Mouse (Mus musculus): Measurements from ENCODE around the gene Etv4. TPM values are rescaled to one million over a fixed set of nuclear protein-coding genes. Genes with fewer than 3 reads are reported as not detected.
A peak's percentile ranks its signal among the peaks of the same experiment; 100 is the strongest.

Etv4 gene
- polyA plus RNA-seq, 1 experiment from 2014 or later: 4.6 TPM

- ATAC-seq (ENCODE audit: low FRiP score) (no peak), DNase-seq (ENCODE audit: low spot score, missing footprints) (no peak)
- Histone ChIP-seq H3K27ac (ENCODE audit: low read depth, low read length) (no peak overlapping the region), H3K27me3 (ENCODE audit: control insufficient read depth, insufficient read depth, low read length) (no peaks in the 10 kb centered on the region), H3K4me3 (ENCODE audit: low read depth, low read length) (no peak overlapping the region), H3K4me1 (ENCODE audit: control insufficient read depth, insufficient read depth, low read length) (no peaks in the 10 kb centered on the region), H3K4me2 (no peak overlapping the region), H3K9ac (ENCODE audit: low read length) (no peak overlapping the region), H3K9me3 (ENCODE audit: control insufficient read depth, low read length) (no peaks in the 10 kb centered on the region), H3K36me3 (ENCODE audit: control insufficient read depth, insufficient read depth, low read length) (no peaks in the 10 kb centered on the region)
- WGBS: 41% methylated on average over 8 of the region's 8 CpGs
Observed at GRCm38 (mm10) chr11:101798083-101798482, 12.9 kb upstream of the Etv4 start.

- no peaks in the 10 kb centered on the region for H3K36me3 ChIP-seq (ENCODE audit: control insufficient read depth, insufficient read depth, low read length)
- no peaks in the 10 kb centered on the region for H3K27me3 ChIP-seq (ENCODE audit: control insufficient read depth, insufficient read depth, low read length)
- H3K27ac ChIP-seq (ENCODE audit: low read depth, low read length): no peak overlapping the region
- no peaks in the 10 kb centered on the region for H3K9me3 ChIP-seq (ENCODE audit: control insufficient read depth, low read length)
- DNase-seq (ENCODE audit: low spot score, missing footprints) (no peak), ATAC-seq (ENCODE audit: low FRiP score) (no peak)
- no peak overlapping the region for H3K4me2 ChIP-seq
- 88% methylated on average over 2 of the region's 2 CpGs for WGBS
- H3K9ac ChIP-seq (ENCODE audit: low read length): no peak overlapping the region
- no peaks in the 10 kb centered on the region for H3K4me1 ChIP-seq (ENCODE audit: control insufficient read depth, insufficient read depth, low read length)
- no peak overlapping the region for H3K4me3 ChIP-seq (ENCODE audit: low read depth, low read length)
Observed at GRCm38 (mm10) chr11:101797355-101797754, 12.2 kb upstream of the Etv4 start.

- WGBS: 51% methylated on average over 19 of the region's 19 CpGs
- no peaks in the 10 kb centered on the region for H3K9me3 ChIP-seq (ENCODE audit: control insufficient read depth, low read length)
- H3K27me3 ChIP-seq (ENCODE audit: control insufficient read depth, insufficient read depth, low read length): peaks cover 18% of the 10 kb centered on the region
- 0 out of 2 replicates have a peak overlapping the region, but pooled peaks have one; percentile 5 for H3K9ac ChIP-seq (ENCODE audit: low read length)
- no peak overlapping the region; the same call in 1 of the 2 replicates for H3K27ac ChIP-seq (ENCODE audit: low read depth, low read length)
- peaks cover 6% of the 10 kb centered on the region for H3K4me1 ChIP-seq (ENCODE audit: control insufficient read depth, insufficient read depth, low read length)
- DNase-seq (ENCODE audit: low spot score, missing footprints) (no peak), ATAC-seq (ENCODE audit: low FRiP score) (no peak)
- H3K4me2 ChIP-seq: no peak overlapping the region
- no peak overlapping the region for H3K4me3 ChIP-seq (ENCODE audit: low read depth, low read length)
- no peaks in the 10 kb centered on the region for H3K36me3 ChIP-seq (ENCODE audit: control insufficient read depth, insufficient read depth, low read length)
Observed at GRCm38 (mm10) chr11:101790811-101791526, 5.8 kb upstream of the Etv4 start.

- H3K9me3 ChIP-seq (ENCODE audit: control insufficient read depth, low read length): no peaks in the 10 kb centered on the region
- no peak overlapping the region for H3K4me2 ChIP-seq
- DNase-seq (ENCODE audit: low spot score, missing footprints) (no peak), ATAC-seq (ENCODE audit: low FRiP score) (no peak)
- 50% methylated on average over 1 of the region's 1 CpGs for WGBS
- peaks cover 50% of the 10 kb centered on the region for H3K27me3 ChIP-seq (ENCODE audit: control insufficient read depth, insufficient read depth, low read length)
- no peak overlapping the region for H3K4me3 ChIP-seq (ENCODE audit: low read depth, low read length)
- no peak overlapping the region for H3K27ac ChIP-seq (ENCODE audit: low read depth, low read length)
- H3K4me1 ChIP-seq (ENCODE audit: control insufficient read depth, insufficient read depth, low read length): peaks cover 13% of the 10 kb centered on the region
- no peaks in the 10 kb centered on the region for H3K36me3 ChIP-seq (ENCODE audit: control insufficient read depth, insufficient read depth, low read length)
- H3K9ac ChIP-seq (ENCODE audit: low read length): no peak overlapping the region
Observed at GRCm38 (mm10) chr11:101787432-101787831, 2.3 kb upstream of the Etv4 start.

- H3K9me3 ChIP-seq (ENCODE audit: control insufficient read depth, low read length): no peaks in the 10 kb centered on the region
- peaks cover 57% of the 10 kb centered on the region for H3K27me3 ChIP-seq (ENCODE audit: control insufficient read depth, insufficient read depth, low read length)
- H3K9ac ChIP-seq (ENCODE audit: low read length): no peak overlapping the region
- DNase-seq (ENCODE audit: low spot score, missing footprints): no peak
- no peak for ATAC-seq (ENCODE audit: low FRiP score)
- H3K4me1 ChIP-seq (ENCODE audit: control insufficient read depth, insufficient read depth, low read length): peaks cover 13% of the 10 kb centered on the region
- WGBS: 63% methylated on average over 7 of the region's 7 CpGs
- no peaks in the 10 kb centered on the region for H3K36me3 ChIP-seq (ENCODE audit: control insufficient read depth, insufficient read depth, low read length)
- H3K4me3 ChIP-seq (ENCODE audit: low read depth, low read length): no peak overlapping the region
- H3K4me2 ChIP-seq: no peak overlapping the region
- no peak overlapping the region for H3K27ac ChIP-seq (ENCODE audit: low read depth, low read length)
Observed at GRCm38 (mm10) chr11:101786651-101787050, 1.5 kb upstream of the Etv4 start.

GRCm38 (mm10) chr11:101785852-101786205 lies 658 bp upstream of the Etv4 start:
- ATAC-seq (ENCODE audit: low FRiP score) (no peak), DNase-seq (ENCODE audit: low spot score, missing footprints) (no peak)
- Histone ChIP-seq H3K27ac (ENCODE audit: low read depth, low read length) (no peak overlapping the region), H3K9ac (ENCODE audit: low read length) (no peak overlapping the region), H3K36me3 (ENCODE audit: control insufficient read depth, insufficient read depth, low read length) (no peaks in the 10 kb centered on the region), H3K4me1 (ENCODE audit: control insufficient read depth, insufficient read depth, low read length) (peaks cover 12% of the 10 kb centered on the region), H3K9me3 (ENCODE audit: control insufficient read depth, low read length) (no peaks in the 10 kb centered on the region), H3K4me2 (peak overlapping the region; percentile 36), H3K4me3 (ENCODE audit: low read depth, low read length) (peak overlapping the region; percentile 14; the same call in 1 of the 2 replicates), H3K27me3 (ENCODE audit: control insufficient read depth, insufficient read depth, low read length) (peaks cover 62% of the 10 kb centered on the region)
- 5% methylated on average over 7 of the region's 7 CpGs for WGBS

GRCm38 (mm10) chr11:101784488-101785142 lies 556 bp downstream of the Etv4 start:
- ATAC-seq (ENCODE audit: low FRiP score): peak; percentile 71
- 0 out of 2 replicates have a peak overlapping the region, but pooled peaks have one; percentile 1 for H3K27ac ChIP-seq (ENCODE audit: low read depth, low read length)

GRCm38 (mm10) chr11:101784072-101784471 lies 1.1 kb downstream of the Etv4 start:
- no peaks in the 10 kb centered on the region for H3K9me3 ChIP-seq (ENCODE audit: control insufficient read depth, low read length)
- H3K9ac ChIP-seq (ENCODE audit: low read length): peak overlapping the region; percentile 58
- peak; percentile 90 for DNase-seq (ENCODE audit: low spot score, missing footprints)
- H3K4me2 ChIP-seq: peak overlapping the region; percentile 80
- no peaks in the 10 kb centered on the region for H3K36me3 ChIP-seq (ENCODE audit: control insufficient read depth, insufficient read depth, low read length)
- peak overlapping the region; percentile 34 for H3K4me3 ChIP-seq (ENCODE audit: low read depth, low read length)
- no peak overlapping the region for H3K27ac ChIP-seq (ENCODE audit: low read depth, low read length)
- peak; percentile 25; the same call in 1 of the 2 replicates for ATAC-seq (ENCODE audit: low FRiP score)
- 2% methylated on average over 14 of the region's 19 CpGs for WGBS
- H3K4me1 ChIP-seq (ENCODE audit: control insufficient read depth, insufficient read depth, low read length): peaks cover 7% of the 10 kb centered on the region
- peaks cover 62% of the 10 kb centered on the region for H3K27me3 ChIP-seq (ENCODE audit: control insufficient read depth, insufficient read depth, low read length)

More at GRCm38 (mm10) chr11:101784488-101785142, 556 bp downstream of the Etv4 start:
- Histone ChIP-seq H3K9me3 (ENCODE audit: control insufficient read depth, low read length) (no peaks in the 10 kb centered on the region), H3K4me3 (ENCODE audit: low read depth, low read length) (peak overlapping the region; percentile 34), H3K36me3 (ENCODE audit: control insufficient read depth, insufficient read depth, low read length) (no peaks in the 10 kb centered on the region), H3K27me3 (ENCODE audit: control insufficient read depth, insufficient read depth, low read length) (peaks cover 62% of the 10 kb centered on the region), H3K4me1 (ENCODE audit: control insufficient read depth, insufficient read depth, low read length) (peaks cover 7% of the 10 kb centered on the region), H3K4me2 (peak overlapping the region; percentile 80), H3K9ac (ENCODE audit: low read length) (peak overlapping the region; percentile 58)
- WGBS: under 1% methylated on average over 56 of the region's 67 CpGs
- DNase-seq (ENCODE audit: low spot score, missing footprints): peak; percentile 92

- peak overlapping the region; percentile 34 for H3K4me3 ChIP-seq (ENCODE audit: low read depth, low read length)
- H3K4me1 ChIP-seq (ENCODE audit: control insufficient read depth, insufficient read depth, low read length): peaks cover 7% of the 10 kb centered on the region
- H3K4me2 ChIP-seq: peak overlapping the region; percentile 80
- DNase-seq (ENCODE audit: low spot score, missing footprints) (no peak), ATAC-seq (ENCODE audit: low FRiP score) (no peak)
- H3K27ac ChIP-seq (ENCODE audit: low read depth, low read length): no peak overlapping the region
- H3K9me3 ChIP-seq (ENCODE audit: control insufficient read depth, low read length): no peaks in the 10 kb centered on the region
- 34% methylated on average over 9 of the region's 9 CpGs for WGBS
- H3K27me3 ChIP-seq (ENCODE audit: control insufficient read depth, insufficient read depth, low read length): peaks cover 62% of the 10 kb centered on the region
- H3K9ac ChIP-seq (ENCODE audit: low read length): peak overlapping the region; percentile 58; the same call in 1 of the 2 replicates
- H3K36me3 ChIP-seq (ENCODE audit: control insufficient read depth, insufficient read depth, low read length): no peaks in the 10 kb centered on the region
Observed at GRCm38 (mm10) chr11:101783584-101783983, 1.6 kb downstream of the Etv4 start.
